ENCODE assay signal across 8 mouse cellular contexts in the genomic region with DNA sequence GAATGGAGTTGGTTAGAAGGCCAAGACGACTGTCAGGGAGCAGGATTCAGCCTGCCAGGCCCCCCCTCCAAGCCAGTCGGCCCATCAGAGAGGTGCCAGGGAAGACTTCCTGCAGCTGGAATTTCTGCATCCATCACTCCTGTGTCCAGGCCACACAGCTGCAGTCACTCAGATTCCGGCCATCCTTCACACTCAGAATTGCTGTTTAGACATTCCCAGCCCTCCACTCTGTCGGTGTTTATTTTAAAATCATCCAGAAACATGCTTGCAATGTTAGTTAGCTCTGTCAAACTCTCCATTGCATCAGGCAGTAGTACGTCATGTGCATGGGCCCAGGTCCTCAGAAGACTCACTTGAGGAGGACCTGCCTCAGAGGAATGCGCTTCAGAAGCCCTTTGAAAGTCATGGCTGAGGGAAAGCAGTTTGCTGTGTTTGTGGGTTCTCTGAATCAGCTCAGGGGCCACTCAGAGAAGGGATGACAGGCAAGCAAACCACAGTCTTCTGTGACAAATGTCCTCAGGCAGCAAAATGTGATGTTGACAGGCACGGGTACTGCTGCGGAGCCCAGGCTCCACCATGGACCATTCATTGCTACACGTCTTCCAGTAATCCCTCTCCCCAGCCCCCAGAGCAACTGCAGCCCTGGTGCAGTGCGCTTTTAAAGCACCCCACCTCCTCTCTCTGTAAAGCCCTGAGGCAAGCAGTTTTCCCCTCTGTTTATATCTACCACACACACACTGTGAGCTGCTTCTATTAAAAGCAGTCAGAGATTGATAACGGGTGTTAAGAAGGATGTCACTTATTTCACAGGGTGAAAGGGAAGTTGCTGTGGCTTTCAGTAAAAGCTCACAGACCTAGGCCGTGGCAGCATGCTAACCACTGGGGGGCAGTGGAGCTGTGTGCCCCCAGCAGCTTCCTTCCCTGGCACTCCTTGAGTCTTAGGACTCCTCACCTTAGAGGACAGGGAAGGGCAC.
DNase-seq lines count a peak whose midpoint lies in the region; ATAC-seq and TF ChIP-seq lines count a peak whose summit lies in the region.

No protein-coding gene starts in this region.

- no peaks in the 10 kb centered on the region for H3K9me3 ChIP-seq in heart, embryonic 13.5 days
- no peaks in the 10 kb centered on the region for H3K9me3 ChIP-seq in megakaryocyte, embryonic 14.5 days
- no peaks in the 10 kb centered on the region for H3K9me3 ChIP-seq in stomach, embryonic 15.5 days

- ATAC-seq in heart, embryonic 13.5 days (ENCODE audit: extremely low read depth, insufficient number of reproducible peaks, low FRiP score, low TSS enrichment) = peak; percentile 29; the same call in 1 of the 2 replicates
- ATAC-seq in stomach, embryonic 15.5 days (ENCODE audit: insufficient read depth, low FRiP score, low read depth) = peak; percentile 70
- ATAC-seq in erythroid progenitor cell, adult 5-6 weeks (replicated peaks; ENCODE audit: low FRiP score, poor library complexity, severe bottlenecking) = no peak

- DNase-seq in ovary, postnatal 36 days (ENCODE audit: low spot score) = peak; percentile 53
- no peak for DNase-seq in ovary, postnatal 14 days (ENCODE audit: low spot score)
- peak; percentile 57 to 71 for DNase-seq in kidney, postnatal 4 days

- H3K27me3 ChIP-seq in heart, embryonic 13.5 days (replicated peaks) = no peaks in the 10 kb centered on the region
- no peaks in the 10 kb centered on the region for H3K27me3 ChIP-seq in megakaryocyte, embryonic 14.5 days (replicated peaks)
- no peaks in the 10 kb centered on the region for H3K27me3 ChIP-seq in stomach, embryonic 15.5 days (replicated peaks)

- no peaks in the 10 kb centered on the region for H3K36me3 ChIP-seq in heart, embryonic 13.5 days
- peaks cover 69% of the 10 kb centered on the region for H3K36me3 ChIP-seq in megakaryocyte, embryonic 14.5 days (replicated peaks; ENCODE audit: low read length)
- H3K36me3 ChIP-seq in stomach, embryonic 15.5 days = no peaks in the 10 kb centered on the region

- H3K9ac ChIP-seq in heart, embryonic 13.5 days = peak overlapping the region; percentile 34
- no peak overlapping the region for H3K9ac ChIP-seq in stomach, embryonic 15.5 days

- 32% methylated on average over 12 of the region's 12 CpGs for WGBS in bone marrow, adult 2 months
- WGBS in heart, embryonic 13.5 days = 25% methylated on average over 12 of the region's 12 CpGs
- WGBS in stomach, embryonic 15.5 days = 25% methylated on average over 12 of the region's 12 CpGs

- TF ChIP-seq POLR2A in bone marrow, adult 2 months (IDR thresholded peaks at IDR 0.05; ENCODE audit: borderline replicate concordance, control insufficient read depth, low read depth, low read length) = no peak

- H3K4me2 ChIP-seq in heart, embryonic 13.5 days = peak overlapping the region; percentile 9
- peak overlapping the region; percentile 19; the same call in 1 of the 2 replicates for H3K4me2 ChIP-seq in stomach, embryonic 15.5 days

- H3K4me3 ChIP-seq in bone marrow, adult 2 months (replicated peaks; ENCODE audit: control insufficient read depth, low read depth, low read length) = no peak overlapping the region
- H3K4me3 ChIP-seq in heart, embryonic 13.5 days = no peak overlapping the region
- H3K4me3 ChIP-seq in megakaryocyte, embryonic 14.5 days (replicated peaks) = peak overlapping the region; percentile 78
- no peak overlapping the region for H3K4me3 ChIP-seq in stomach, embryonic 15.5 days (replicated peaks)

- peak; percentile 72 for TF ChIP-seq CTCF in bone marrow, adult 2 months (IDR thresholded peaks at IDR 0.05; ENCODE audit: control insufficient read depth, insufficient read depth, low read length)

- no peaks in the 10 kb centered on the region; the same call in 1 of the 2 replicates for H3K4me1 ChIP-seq in bone marrow, adult 2 months (ENCODE audit: control insufficient read depth, insufficient read depth, low read length)
- peaks cover 62% of the 10 kb centered on the region for H3K4me1 ChIP-seq in heart, embryonic 13.5 days
- peaks cover 95% of the 10 kb centered on the region for H3K4me1 ChIP-seq in megakaryocyte, embryonic 14.5 days
- H3K4me1 ChIP-seq in stomach, embryonic 15.5 days = peaks cover 51% of the 10 kb centered on the region

- no peak overlapping the region for H3K27ac ChIP-seq in bone marrow, adult 2 months (ENCODE audit: control insufficient read depth, insufficient read depth, low read depth, low read length, poor library complexity)
- peak overlapping the region; percentile 76 for H3K27ac ChIP-seq in heart, embryonic 13.5 days (replicated peaks)
- H3K27ac ChIP-seq in stomach, embryonic 15.5 days = peak overlapping the region; percentile 89
